Mouse (Mus musculus) heart, postnatal 0 days (tissue): Measurements from ENCODE around the gene Ercc5.

ENCODE experiments used
- CTCF ChIP-seq: IDR thresholded peaks from 2 replicates; pipeline ENCODE4 v1.5.1; 2016; ENCODE audit warnings: antibody characterized with exemption, control low read depth, low read depth
- EP300 ChIP-seq: IDR thresholded peaks from 2 replicates; pipeline ENCODE4 v1.6.1; 2016; ENCODE audit warnings: antibody characterized with exemption, low read depth

GRCm38 (mm10) chr1:44162389-44162788, 14.8 kb downstream of the Ercc5 start:
- TF ChIP-seq CTCF (no peak), EP300 (no peak)
